Mouse (Mus musculus) thymus, postnatal 4 days (tissue): ENCODE data around the gene Jak3.

ENCODE experiments used
- DNase-seq: peaks from one replicate; pipeline ENCODE4 v3.0.0; 2021

Jak3 gene

DNA sequence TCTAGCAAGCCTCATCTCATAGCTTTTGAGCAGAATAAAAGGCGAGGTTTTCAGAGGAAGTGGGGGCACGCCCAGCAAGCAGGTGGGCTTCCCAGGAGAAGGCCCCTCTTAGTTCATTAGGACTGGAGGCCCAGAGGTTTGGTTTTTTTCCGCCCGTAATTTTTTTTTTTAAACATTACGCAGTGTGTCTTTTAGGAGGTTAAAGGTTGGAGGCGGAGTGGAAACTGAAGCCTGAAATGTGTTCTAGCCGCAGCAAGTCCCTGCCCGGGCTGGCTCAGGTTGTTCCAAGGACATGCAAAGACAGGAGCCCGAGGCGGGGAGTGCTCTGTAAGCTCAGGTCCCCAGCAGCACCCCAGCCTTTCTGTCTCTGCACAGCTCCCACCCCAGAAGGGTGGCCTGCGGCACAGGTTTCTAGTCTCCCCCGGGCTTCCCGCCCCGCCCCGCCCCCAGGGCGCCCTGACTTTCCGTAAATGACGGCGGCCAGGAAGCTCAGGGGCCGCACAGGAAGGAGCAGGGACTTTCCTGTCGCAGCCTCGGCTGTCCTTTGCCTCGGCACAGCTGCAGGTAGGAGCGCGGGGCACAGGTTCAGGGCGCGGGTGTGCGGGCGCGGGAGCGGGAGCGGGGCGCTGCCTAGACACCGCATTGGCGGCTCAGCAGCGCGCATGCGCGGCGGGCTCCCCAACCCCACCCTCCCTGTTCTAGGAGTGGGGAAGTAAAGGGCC is at the start of gene Jak3:
Gene Jak3 (plus strand): TSS at position 277 of the 722 bp plus-strand sequence.
- DNase-seq: peak; percentile 79

- DNase-seq: no peak
Observed at GRCm38 (mm10) chr8:71626753-71627152, 49.3 kb upstream of the Jak3 start.

- no peak for DNase-seq
Observed at GRCm38 (mm10) chr8:71627265-71628099, 48.6 kb upstream of the Jak3 start.

DNA sequence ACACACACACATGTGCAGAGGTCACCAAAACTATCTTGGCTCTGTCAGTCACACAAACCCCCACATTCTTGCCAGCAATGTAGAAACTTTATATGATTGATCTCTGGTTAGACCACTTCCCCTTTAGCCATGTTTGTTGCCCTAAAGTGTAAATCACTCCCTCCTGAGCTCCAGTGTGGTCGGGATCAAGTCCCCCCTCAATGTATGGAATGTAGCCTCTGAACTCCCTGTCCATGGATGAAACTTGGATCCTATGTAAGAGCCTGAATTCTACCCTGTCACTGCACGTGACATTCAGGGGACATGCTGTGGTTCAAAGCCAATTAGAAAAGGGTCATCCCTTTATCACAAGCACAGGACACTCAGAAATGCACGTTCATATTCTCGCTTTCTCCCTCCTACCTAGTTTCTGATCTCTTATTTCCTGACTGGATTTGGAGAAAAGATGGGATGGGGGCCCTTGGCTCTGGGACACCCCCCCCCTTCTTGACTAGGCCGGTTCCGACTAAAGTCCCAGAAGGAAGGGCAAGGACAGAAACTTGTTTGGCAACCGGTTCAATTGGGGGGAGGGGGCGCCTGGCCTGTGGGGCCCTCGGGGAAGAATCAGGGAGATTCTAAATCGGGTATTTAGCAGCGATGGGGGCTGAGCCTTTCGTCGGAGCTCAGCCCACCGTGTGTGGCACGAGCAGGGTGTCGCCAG is 47.5 kb upstream of the Jak3 start:
- DNase-seq: no peak

DNA sequence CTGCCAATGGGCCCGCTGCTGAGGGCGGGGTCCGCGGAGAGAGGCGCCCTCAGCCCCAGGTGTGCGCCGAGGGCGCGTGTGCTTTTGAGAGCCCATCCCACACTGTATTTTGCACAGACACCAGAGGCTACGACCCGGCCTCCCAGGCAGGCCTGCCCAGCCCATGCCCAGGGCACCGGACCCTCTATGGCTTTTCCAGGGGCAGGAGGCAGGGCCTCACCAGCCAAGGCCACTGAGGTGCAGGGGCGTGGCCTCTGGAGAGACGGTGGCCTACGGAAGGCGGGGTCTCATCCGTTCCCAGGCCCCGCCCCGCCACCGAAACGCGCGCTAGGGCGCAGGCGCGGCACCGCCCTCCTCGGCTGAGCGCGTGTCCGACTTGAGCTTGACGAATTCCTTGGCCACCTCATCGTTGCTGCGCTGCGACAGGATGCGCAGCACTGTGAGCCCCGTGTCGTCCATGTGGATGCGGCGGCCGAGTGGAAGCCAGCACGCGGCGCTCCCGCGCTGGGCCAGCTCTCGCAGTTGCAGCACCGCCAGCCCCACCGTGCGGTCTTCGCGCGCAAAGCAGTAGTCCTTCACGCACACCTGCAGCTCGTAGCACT is 46.9 kb upstream of the Jak3 start:
- DNase-seq: peak; percentile 97

DNA sequence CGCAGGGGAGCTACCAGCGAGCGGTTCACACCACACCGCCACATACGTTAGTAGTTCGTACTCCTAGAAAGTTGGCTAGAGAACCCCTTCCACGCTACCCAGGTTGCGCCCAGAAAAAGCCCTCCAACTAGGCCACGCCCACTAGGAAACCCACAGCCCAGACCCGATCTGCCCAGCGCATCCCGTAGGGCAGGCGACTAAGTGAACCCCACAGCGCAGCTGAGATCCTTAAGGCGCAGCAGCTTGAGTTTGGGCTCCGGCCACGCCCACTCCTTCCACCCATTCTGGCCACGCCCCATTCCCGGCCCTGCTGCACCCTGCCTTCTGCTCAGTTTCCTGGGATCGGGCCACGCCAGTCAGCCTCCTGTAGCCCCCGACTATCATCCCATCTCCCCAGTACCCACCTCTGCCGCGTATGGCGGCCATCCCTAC is 46.3 kb upstream of the Jak3 start:
- DNase-seq: peak; percentile 75

GRCm38 (mm10) chr8:71630761-71631160 is 45.3 kb upstream of the Jak3 start:
- DNase-seq: no peak

DNA sequence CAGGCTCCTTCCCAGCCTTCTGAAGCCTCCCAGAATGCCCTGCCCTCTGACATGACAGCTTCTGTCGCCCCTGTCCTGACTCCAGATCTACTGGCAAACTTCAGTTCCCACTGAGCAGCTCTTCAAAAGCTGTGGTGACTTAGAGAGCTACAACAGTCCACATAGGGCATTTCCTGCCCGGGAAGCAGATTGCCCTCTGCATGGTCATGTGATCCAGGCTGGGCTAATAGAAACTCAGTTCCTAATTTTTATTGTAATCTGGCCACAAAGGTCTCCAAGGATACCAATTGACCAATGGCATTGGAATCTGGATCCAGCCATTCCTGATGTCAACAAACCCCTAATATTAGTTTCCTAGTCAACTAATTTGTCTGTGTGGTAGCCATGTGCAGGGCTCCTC is 44.2 kb upstream of the Jak3 start:
- DNase-seq: no peak

DNA sequence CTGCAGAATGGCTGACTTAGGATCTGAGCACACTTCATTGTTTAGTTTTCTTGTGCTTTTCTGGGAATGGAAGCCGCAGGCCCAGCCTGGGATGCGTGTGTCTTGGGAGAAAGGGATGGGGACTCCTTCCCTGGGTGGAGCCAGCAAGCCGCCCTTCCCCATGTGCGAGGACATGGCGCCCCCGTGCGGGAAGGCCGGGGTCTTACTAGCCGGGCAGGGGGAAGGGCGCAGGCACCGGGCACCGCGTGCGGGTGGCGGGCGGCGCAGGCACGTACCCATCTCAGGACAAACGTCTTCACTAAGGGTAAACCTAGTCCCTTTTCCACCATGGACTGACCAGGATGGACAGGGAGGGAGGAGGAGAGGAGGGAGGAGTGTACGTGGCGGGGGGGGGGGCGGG is 42.9 kb upstream of the Jak3 start:
- DNase-seq: peak; percentile 95

- DNase-seq: peak; percentile 90
Observed at GRCm38 (mm10) chr8:71633981-71634667, 42.0 kb upstream of the Jak3 start.

- DNase-seq: no peak
Observed at GRCm38 (mm10) chr8:71637149-71638095, 38.7 kb upstream of the Jak3 start.

DNA sequence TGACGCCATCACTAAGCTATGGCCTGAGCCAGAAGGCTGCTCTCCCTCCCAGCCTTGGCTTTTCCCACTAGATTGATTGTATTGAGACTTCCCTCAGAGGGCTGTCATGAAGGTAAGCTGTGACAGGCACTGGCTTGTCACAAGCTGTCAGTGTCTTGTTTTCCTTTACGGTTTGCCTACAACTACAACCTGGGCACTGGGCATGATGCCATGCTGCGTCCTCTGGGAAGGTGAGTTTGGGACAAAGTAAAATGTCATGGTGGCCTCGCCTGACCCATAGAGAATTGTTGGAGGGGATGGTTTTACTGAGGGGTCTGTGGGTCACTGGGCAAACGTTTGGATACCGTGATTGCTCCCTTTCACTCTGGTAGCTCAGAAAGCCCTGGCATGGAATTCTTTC is 37.8 kb upstream of the Jak3 start:
- DNase-seq: no peak

- DNase-seq: no peak
Observed at GRCm38 (mm10) chr8:71639318-71639717, 36.8 kb upstream of the Jak3 start.

- DNase-seq: no peak
Observed at GRCm38 (mm10) chr8:71645510-71645909, 30.6 kb upstream of the Jak3 start.

DNA sequence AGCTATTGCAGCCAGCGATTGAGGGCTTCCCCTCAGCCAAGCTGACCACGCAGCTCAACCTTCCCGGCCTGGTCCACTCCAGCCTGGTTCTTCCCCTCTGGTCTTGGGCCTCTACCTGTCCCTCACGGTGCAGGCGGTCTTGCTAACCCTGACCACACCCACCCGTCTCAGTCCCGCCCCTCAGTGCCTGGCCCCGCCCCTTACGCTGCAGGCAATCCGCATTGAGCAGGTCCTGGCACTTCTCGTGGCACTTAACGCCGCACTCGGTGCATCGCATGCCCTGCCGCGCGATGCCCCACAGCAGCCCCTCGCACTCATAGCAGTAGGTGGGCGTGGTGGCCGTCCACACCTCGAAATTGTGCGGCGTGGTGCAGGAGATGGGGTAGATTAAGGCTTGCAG is 21.5 kb upstream of the Jak3 start:
- DNase-seq: peak; percentile 72

- peak; percentile 41 for DNase-seq
Observed at GRCm38 (mm10) chr8:71657816-71658215, 18.3 kb upstream of the Jak3 start.

GRCm38 (mm10) chr8:71658515-71659049 is 17.5 kb upstream of the Jak3 start:
- peak; percentile 37 for DNase-seq

GRCm38 (mm10) chr8:71659751-71660150 is 16.3 kb upstream of the Jak3 start:
- no peak for DNase-seq

GRCm38 (mm10) chr8:71660325-71661120 is 15.6 kb upstream of the Jak3 start:
- DNase-seq: peak; percentile 93
